Mouse (Mus musculus) kidney, adult 2 months (tissue): Measurements from ENCODE around the gene Rc3h2.

Experiments
- CTCF ChIP-seq: fragments of 200-500 bp; conservative IDR thresholded peaks from 2 replicates; pipeline ENCODE4 v1.5.1; 2011; ENCODE audit warnings: low read depth, mild to moderate bottlenecking, control low read depth, low read length, moderate library complexity, mixed read lengths; ENCODE audit not compliant: insufficient read depth, insufficient read length
- POLR2A ChIP-seq: fragments of 200-500 bp; IDR thresholded peaks from one replicate; pipeline ENCODE4 v1.6.1; 2011; ENCODE audit warnings: low read depth, low read length, control low read depth

- TF ChIP-seq POLR2A (no peak), CTCF (no peak)
These were observed 52.1 kb downstream of the Rc3h2 start for GRCm38 (mm10) chr2:37370651-37371050.
